Mouse (Mus musculus) regulatory T cell (primary cell): Measurements from ENCODE around the gene Ddx54.

Experiments
- in situ Hi-C: fragments of 300-600 bp; cut with MboI, MseI; formaldehyde crosslinking; loops from one replicate; pipeline ENCODE4 v1.15.1; 2025; ENCODE audit warnings: high pct_unique_total_duplicates

Ddx54 gene

DNA sequence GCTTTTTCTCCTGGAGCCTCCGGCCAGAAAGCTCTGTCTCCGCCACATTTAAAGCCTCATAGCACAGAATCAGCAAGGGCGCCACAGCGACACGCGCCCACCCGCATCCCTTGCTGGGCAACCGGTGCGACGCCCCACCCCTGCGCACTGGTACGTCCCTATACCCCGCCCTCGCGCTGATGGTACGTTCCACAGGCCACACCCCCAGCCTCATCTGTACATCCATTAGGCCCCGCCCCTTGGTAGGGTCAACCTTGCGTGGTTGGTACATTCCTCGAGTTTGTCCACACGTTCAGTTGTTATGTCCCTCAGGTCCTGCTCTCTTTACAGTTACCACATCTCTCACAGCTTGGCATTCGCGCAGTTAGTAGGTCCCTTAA, at the start of gene Ddx54, which contains the start of gene Rita1:
Ddx54 (plus strand) TSS at position 298 of the 380 bp plus-strand sequence.
Rita1 (minus strand) TSS at position 148 of the 380 bp plus-strand sequence.
- in situ Hi-C loops: no loop called here

DNA sequence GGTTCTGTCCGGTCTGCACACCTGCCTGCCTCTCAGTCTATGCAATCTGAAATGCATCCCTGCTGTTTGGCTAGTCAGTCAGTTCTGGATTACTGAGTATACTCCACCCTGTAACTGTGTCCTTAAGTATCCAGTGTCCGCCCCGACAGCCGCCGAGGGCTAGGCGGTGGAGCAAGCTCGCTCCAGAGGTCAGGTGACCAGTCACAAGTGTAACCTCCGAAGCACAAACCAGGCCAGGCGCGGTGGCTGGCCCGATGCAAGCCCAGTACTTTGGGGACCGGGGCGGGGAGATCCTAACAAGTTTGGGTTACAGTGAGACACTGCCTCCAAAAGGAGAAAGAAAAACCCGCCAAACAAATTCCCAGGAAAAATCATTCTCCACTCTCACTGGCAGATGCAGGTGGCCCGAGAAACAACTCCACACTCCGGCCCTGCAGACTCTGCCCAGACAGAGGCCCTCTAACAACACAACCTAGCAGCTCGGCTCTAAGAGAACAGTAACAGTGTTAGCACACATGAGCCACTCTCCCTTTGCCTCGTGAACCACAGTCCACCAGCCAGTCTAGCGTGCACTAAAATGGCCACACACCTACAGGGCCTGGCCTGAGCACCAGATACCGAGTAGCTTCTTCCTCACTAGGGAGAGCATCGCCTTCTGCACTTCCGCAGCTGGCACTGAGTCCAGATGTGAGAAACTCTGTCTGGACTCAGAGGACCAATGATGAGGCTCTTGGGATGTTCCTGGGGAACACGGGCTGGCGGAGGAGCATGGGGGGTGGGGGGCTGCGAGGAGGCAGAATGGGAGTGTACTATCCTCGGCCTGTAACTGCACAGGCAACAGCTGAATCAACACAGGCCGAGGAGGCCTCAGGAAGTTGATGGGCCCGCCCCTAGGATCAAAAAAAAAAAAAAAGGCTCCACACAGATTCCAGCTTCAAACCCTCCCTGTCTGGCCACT, 49.3 kb upstream of the Ddx54 start:
- in situ Hi-C loops: no loop called here

- in situ Hi-C loops: no loop called here
Measured at GRCm38 (mm10) chr5:120563914-120564311, 48.6 kb upstream of the Ddx54 start.

GRCm38 (mm10) chr5:120565171-120565905, 47.2 kb upstream of the Ddx54 start:
- in situ Hi-C loops: no loop called here

DNA sequence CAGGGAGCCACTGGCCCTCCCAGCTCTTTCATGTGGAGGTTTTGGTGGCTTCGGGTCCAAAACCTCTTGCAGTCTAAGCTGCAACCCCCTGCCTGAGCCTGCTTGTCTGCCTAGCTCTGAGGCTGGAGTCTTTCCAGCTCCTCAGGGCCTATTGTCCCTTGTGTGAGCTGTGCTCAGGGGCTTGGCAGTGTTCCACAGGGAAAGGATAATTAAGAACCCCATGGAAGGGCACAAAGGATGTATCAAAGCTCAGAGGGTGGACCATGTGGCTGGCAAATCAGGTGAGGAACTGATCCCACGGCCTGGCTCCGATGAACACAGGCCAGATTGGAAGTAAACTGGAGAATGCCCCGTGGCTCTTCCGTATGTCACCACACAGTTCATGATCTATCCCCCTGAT, 46.4 kb upstream of the Ddx54 start:
- in situ Hi-C loops: no loop called here

DNA sequence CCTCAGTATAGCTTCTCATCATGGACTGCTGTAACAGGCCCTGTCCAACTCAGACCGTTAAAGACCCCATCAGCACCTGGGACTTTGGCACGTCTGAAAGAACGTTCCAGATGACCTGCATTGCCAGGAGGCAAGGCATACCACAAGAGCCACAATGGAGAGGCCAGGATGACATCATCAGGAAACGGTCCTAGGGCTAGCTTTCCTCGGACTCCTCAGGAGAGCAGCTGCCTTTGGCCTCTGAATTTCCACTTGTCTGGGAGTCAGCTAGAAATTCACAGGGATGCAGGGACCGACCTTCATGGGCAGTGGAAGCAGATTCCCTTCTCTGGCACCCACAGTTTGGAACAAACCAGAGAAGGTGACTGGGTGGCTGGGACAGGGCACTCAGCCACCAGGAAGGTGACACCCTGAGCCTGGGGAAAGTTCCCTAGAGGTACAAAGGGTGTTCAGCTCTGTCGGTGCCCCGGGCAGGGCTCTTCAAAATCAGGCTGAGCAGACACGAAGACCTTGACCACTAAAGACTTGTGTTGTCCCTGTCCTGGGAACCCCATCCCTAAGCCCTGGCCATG, 45.8 kb upstream of the Ddx54 start:
- in situ Hi-C loops: no loop called here

DNA sequence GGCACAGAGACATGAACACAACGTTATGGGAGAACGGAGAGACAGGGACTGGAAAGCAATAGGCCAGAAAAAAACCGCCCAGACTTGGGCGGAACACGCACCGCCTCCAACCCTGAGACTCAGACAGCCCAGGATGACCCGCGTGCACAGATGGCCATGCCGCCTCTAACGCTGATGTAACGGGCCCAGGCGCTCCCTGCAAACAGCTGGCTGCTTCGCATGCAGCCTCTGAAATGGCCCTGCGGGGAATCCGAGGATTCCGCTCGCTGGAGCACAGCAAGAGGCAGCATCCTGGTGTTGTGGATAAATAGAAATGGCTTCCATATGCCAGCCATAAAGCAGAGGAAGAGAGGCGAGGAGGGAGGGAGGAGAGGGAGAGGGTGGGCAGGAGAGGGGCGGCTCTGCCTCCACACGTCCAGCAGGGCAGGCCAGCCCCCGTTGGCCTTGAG, 45.3 kb upstream of the Ddx54 start:
- in situ Hi-C loops: no loop called here

- in situ Hi-C loops: no loop called here
Measured at GRCm38 (mm10) chr5:120567761-120568211, 44.8 kb upstream of the Ddx54 start.

DNA sequence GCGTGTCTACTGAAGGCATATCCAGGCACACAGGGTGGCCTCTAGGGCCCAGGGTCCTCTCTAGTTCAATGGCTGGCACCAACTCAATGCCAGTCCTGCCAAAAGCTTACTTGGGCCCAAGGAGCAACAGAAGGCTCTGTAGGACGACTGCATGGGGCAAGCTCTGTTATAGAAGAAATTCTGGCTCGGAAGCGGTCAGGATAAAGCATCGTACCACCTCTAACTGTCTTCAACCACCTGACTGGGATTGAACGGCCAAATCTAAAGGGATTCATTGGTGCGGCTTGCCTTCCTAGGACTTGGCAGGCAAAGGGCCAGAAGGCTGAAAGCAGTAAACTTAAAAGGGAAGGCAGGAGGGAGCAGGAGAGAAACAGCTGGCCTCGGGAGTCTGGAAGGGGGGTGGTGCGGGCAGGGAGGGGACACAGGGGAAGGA, 44.2 kb upstream of the Ddx54 start:
- in situ Hi-C loops: no loop called here

GRCm38 (mm10) chr5:120568964-120569363, 43.6 kb upstream of the Ddx54 start:
- in situ Hi-C loops: no loop called here

DNA sequence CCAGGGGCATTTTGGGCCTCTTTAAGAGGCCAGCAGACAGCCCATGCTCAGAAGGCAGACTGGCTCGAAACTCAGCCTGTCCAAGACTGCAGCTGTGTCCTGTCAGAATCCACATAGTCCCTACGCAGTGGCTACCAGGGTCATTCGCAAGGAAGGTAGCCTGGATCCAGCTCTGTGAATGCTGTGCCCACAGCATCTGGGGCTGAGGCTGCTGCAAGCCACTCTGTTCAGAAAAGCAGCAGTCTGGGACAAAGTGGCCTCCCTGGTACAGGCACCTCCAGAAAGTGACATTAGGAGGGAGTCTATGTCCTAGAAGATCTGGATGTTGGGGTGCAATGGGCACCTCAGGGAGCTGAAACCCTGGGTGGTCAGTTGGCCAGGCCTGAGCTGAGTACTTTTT, 42.7 kb upstream of the Ddx54 start:
- in situ Hi-C loops: no loop called here

- in situ Hi-C loops: no loop called here
Measured at GRCm38 (mm10) chr5:120570289-120570897, 42.1 kb upstream of the Ddx54 start.

GRCm38 (mm10) chr5:120571056-120571740, 41.3 kb upstream of the Ddx54 start:
- in situ Hi-C loops: no loop called here

DNA sequence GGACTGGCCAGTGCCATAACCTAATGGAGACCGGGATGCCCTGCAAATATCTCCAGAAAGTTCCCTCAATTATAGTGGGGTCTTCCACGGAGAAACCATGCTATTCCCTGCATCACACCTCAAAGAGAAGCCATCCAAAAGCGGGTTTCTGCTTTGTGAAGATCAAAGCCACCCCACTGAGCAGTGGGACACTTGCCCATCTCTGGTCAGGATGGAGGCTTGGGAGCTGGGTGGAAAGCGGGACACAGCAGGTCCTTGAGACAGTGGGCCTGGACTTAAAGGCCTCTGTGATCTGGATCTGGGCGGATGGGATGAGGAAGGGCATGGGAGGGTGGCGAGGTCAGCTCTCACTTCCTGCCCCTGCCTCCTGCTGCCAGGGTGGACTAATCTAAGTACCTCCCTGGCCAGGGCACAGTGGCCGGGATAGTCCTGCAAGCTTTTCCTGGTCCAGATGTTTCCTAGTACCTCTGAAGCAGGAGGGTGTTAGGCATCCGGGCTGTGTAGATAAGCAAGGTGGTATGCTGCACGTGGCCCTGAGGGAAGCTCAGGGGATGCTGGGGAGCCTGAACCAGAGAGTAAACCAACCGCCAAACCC, 38.0 kb upstream of the Ddx54 start:
- in situ Hi-C loops: no loop called here

DNA sequence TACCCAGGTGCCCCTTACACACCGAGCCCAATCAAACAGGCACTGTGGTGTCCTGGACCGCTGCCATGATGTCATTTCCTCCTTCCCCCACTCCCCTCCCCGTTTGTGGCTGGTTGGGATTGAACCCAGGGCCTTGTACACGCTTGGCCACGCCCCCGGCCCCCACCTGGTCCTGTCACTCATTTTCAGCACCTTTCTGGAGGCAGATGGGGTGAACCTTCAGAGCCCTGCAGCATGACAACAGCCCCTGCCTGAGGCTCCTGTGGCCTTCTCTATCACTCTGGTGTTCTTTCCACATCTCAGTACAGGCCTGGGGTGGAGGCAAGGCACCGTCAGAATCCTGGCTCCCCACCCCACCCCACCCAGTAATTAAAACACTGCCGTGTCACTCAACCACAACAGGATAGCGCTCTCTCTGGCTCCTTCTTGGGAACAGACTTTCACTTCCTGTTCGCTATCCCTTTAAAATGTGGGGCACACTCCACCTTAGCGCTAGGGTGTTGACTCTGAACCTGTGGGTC, 35.7 kb upstream of the Ddx54 start:
- in situ Hi-C loops: no loop called here

GRCm38 (mm10) chr5:120577935-120578441, 34.6 kb upstream of the Ddx54 start:
- in situ Hi-C loops: no loop called here

DNA sequence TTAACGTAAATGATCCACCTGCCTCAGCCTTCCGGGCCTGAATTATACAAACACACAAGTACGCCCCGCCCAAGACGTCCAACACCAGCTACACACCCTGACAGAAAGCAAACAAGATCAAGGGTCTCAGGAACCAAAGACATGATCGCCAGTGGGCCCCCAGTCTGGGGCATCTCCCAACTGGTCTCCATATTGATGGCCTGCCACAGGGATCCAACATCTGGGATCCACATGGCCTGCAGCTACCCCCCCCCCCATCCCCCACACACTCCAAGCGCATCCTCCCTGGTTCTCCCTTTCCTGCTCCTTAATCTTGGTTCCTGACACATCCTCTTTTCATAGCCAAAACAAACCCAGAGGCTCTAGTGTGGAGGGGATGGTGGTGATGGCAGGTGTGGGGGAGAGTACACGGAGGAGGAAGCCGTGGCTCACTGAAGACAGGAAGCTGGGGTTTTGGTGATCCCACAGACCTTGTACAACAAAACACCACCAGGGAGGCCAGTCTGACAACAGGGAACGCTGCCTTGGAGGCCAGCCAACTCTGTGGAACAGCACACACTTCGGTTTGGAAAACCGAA, 33.9 kb upstream of the Ddx54 start:
- in situ Hi-C loops: no loop called here

DNA sequence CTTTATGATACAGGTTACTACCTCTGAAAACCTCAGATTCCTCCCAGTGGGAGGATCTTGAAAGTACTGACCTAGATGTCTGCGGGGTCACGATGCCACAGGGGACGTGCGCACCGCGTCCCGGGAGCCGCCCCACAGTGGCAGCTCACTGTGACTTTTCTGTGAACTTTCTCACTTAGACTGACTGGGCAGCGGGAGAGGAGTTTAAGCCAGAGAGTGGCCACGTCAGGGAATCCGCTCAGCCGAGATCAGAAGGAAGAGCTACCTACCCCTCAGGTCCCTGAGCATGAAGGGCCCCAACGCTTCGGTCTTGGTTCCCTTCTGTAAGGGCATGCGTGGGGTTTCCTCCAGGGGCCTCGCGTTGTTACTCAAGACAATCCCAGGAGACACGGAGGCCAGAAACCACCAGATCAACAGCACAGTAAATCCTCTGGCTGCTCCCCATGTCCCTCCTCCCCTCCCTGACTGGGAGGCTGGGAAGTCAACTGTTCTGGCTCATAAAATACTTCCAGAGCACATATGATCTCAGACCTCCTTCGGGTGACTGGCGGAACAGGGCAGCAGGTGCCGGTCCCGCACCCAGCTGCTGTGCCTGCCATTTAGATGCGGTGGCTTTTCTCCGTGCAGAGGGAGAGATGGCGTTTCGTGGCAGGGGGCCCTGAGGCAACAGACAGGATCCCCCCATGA, 33.2 kb upstream of the Ddx54 start:
- in situ Hi-C loops: no loop called here
